Mouse (Mus musculus): ENCODE data around the gene Arl3. TPM values are rescaled to one million over a fixed set of nuclear protein-coding genes. Genes with fewer than 3 reads are reported as not detected.
A peak's percentile ranks its signal among the peaks of the same experiment; 100 is the strongest.

Gene Arl3
- polyA plus RNA-seq, 1 experiment: 216 TPM

GRCm38 (mm10) chr19:46514387-46514786 lies 58.6 kb downstream of the Arl3 start:
- TF ChIP-seq CTCF (IDR thresholded peaks at IDR 0.05; ENCODE audit: extremely low read depth, insufficient read depth, low read length): no peak
- no peak for TF ChIP-seq POLR2A (IDR thresholded peaks at IDR 0.05; ENCODE audit: extremely low read depth, insufficient read depth, low read length)
- H3K4me3 ChIP-seq (ENCODE audit: insufficient read depth, low read length): no peak overlapping the region
- no peak overlapping the region for H3K27ac ChIP-seq (ENCODE audit: insufficient read depth, low read length)
- H3K4me1 ChIP-seq (ENCODE audit: control insufficient read depth, insufficient read depth, low read length): no peaks in the 10 kb centered on the region; the same call in none of the 2 replicates

DNA sequence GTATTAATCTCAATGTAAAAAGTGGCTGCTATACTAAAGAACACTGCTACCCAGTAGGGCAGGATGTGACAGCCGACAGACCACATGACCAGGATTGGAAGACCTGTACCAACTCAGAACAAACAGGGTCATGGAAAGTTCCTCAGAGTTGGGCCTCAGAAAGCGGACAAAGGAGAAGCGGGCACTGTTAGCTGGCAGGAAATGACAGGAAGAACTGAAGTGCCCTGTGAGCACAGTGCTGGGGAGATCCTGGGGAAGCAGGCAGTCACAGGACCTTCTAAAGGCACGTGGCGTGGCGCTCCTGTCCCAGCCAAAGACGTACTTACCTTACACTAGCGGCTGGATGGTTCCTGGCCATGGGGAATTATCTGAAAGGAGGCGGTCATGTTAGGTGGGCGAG lies 61.7 kb downstream of the Arl3 start:
- Histone ChIP-seq H3K27ac (ENCODE audit: insufficient read depth, low read length) (peak overlapping the region; percentile 76), H3K4me1 (ENCODE audit: control insufficient read depth, insufficient read depth, low read length) (peaks cover 13% of the 10 kb centered on the region), H3K4me3 (ENCODE audit: insufficient read depth, low read length) (no peak overlapping the region)
- TF ChIP-seq POLR2A (IDR thresholded peaks at IDR 0.05; ENCODE audit: extremely low read depth, insufficient read depth, low read length): no peak
- TF ChIP-seq CTCF (IDR thresholded peaks at IDR 0.05; ENCODE audit: extremely low read depth, insufficient read depth, low read length): no peak

GRCm38 (mm10) chr19:46510824-46511223 lies 62.2 kb downstream of the Arl3 start:
- Histone ChIP-seq H3K27ac (ENCODE audit: insufficient read depth, low read length) (peak overlapping the region; percentile 69; the same call in 1 of the 2 replicates), H3K4me1 (ENCODE audit: control insufficient read depth, insufficient read depth, low read length) (peaks cover 16% of the 10 kb centered on the region), H3K4me3 (ENCODE audit: insufficient read depth, low read length) (no peak overlapping the region)
- peak; percentile 43 for TF ChIP-seq CTCF (IDR thresholded peaks at IDR 0.05; ENCODE audit: extremely low read depth, insufficient read depth, low read length)
- no peak for TF ChIP-seq POLR2A (IDR thresholded peaks at IDR 0.05; ENCODE audit: extremely low read depth, insufficient read depth, low read length)

DNA sequence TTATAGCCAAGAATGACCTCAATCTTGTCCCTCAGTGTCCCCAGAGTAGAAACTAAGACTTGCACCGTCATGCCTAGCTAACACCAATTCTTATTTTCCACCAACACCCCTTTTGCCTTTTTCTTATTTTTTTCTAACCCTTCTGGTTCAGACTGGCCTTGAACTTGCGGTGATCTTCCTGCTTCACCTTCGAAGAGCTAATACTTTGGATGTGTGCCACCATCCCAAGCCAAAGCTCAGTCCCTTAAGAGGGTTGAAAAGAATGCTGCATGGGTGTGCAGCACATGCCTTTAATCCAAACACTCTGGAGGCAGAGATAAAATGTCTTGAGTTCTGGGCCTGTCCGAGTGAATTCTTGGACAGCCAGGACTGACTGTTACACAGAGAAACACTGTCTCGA lies 62.6 kb downstream of the Arl3 start:
- peaks cover 18% of the 10 kb centered on the region for H3K4me1 ChIP-seq (ENCODE audit: control insufficient read depth, insufficient read depth, low read length)
- H3K4me3 ChIP-seq (ENCODE audit: insufficient read depth, low read length): no peak overlapping the region
- no peak overlapping the region for H3K27ac ChIP-seq (ENCODE audit: insufficient read depth, low read length)
- no peak for TF ChIP-seq POLR2A (IDR thresholded peaks at IDR 0.05; ENCODE audit: extremely low read depth, insufficient read depth, low read length)
- TF ChIP-seq CTCF (IDR thresholded peaks at IDR 0.05; ENCODE audit: extremely low read depth, insufficient read depth, low read length): no peak

GRCm38 (mm10) chr19:46509736-46510135 lies 63.3 kb downstream of the Arl3 start:
- Histone ChIP-seq H3K27ac (ENCODE audit: insufficient read depth, low read length) (no peak overlapping the region), H3K4me3 (ENCODE audit: insufficient read depth, low read length) (no peak overlapping the region), H3K4me1 (ENCODE audit: control insufficient read depth, insufficient read depth, low read length) (peaks cover 21% of the 10 kb centered on the region)
- no peak for TF ChIP-seq POLR2A (IDR thresholded peaks at IDR 0.05; ENCODE audit: extremely low read depth, insufficient read depth, low read length)
- no peak for TF ChIP-seq CTCF (IDR thresholded peaks at IDR 0.05; ENCODE audit: extremely low read depth, insufficient read depth, low read length)

- no peak for TF ChIP-seq POLR2A (IDR thresholded peaks at IDR 0.05; ENCODE audit: extremely low read depth, insufficient read depth, low read length)
- no peak for TF ChIP-seq CTCF (IDR thresholded peaks at IDR 0.05; ENCODE audit: extremely low read depth, insufficient read depth, low read length)
- no peak overlapping the region for H3K27ac ChIP-seq (ENCODE audit: insufficient read depth, low read length)
- H3K4me1 ChIP-seq (ENCODE audit: control insufficient read depth, insufficient read depth, low read length): peaks cover 21% of the 10 kb centered on the region
- H3K4me3 ChIP-seq (ENCODE audit: insufficient read depth, low read length): no peak overlapping the region
These were observed 63.8 kb downstream of the Arl3 start for GRCm38 (mm10) chr19:46509202-46509601.

DNA sequence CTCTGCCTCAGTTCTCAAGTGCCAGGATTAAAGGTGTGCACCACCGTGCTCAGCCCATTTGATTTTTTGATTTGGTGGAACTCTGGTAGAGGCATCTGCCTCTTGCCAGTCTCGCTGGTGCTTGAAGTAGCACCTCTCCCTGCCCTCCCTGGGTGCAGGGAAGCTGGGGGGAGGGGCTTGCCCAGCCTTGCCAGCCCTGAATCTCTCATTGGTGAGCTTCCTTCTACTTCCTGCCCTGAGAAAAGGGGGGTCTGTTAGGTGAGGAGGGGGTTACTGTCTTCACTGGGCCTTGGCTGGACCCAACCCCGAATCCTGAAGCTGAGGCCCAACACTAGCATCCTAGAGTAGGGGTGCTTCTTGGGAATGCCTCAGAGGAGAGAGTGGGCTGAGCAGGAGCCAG lies 64.3 kb downstream of the Arl3 start:
- H3K4me3 ChIP-seq (ENCODE audit: insufficient read depth, low read length): no peak overlapping the region
- TF ChIP-seq POLR2A (IDR thresholded peaks at IDR 0.05; ENCODE audit: extremely low read depth, insufficient read depth, low read length) (no peak), CTCF (IDR thresholded peaks at IDR 0.05; ENCODE audit: extremely low read depth, insufficient read depth, low read length) (no peak)
- H3K4me1 ChIP-seq (ENCODE audit: control insufficient read depth, insufficient read depth, low read length): peaks cover 21% of the 10 kb centered on the region
- 0 out of 2 replicates have a peak overlapping the region, but pooled peaks have one; percentile 8 for H3K27ac ChIP-seq (ENCODE audit: insufficient read depth, low read length)

- H3K4me3 ChIP-seq (ENCODE audit: insufficient read depth, low read length): no peak overlapping the region
- no peak overlapping the region; the same call in 1 of the 2 replicates for H3K27ac ChIP-seq (ENCODE audit: insufficient read depth, low read length)
- peaks cover 21% of the 10 kb centered on the region for H3K4me1 ChIP-seq (ENCODE audit: control insufficient read depth, insufficient read depth, low read length)
- TF ChIP-seq CTCF (IDR thresholded peaks at IDR 0.05; ENCODE audit: extremely low read depth, insufficient read depth, low read length) (no peak), POLR2A (IDR thresholded peaks at IDR 0.05; ENCODE audit: extremely low read depth, insufficient read depth, low read length) (no peak)
These were observed 65.2 kb downstream of the Arl3 start for GRCm38 (mm10) chr19:46507806-46508205.

GRCm38 (mm10) chr19:46507181-46507581 lies 65.8 kb downstream of the Arl3 start:
- Histone ChIP-seq H3K4me1 (ENCODE audit: control insufficient read depth, insufficient read depth, low read length) (peaks cover 21% of the 10 kb centered on the region), H3K4me3 (ENCODE audit: insufficient read depth, low read length) (no peak overlapping the region), H3K27ac (ENCODE audit: insufficient read depth, low read length) (peak overlapping the region; percentile 39; the same call in 1 of the 2 replicates)
- no peak for TF ChIP-seq POLR2A (IDR thresholded peaks at IDR 0.05; ENCODE audit: extremely low read depth, insufficient read depth, low read length)
- TF ChIP-seq CTCF (IDR thresholded peaks at IDR 0.05; ENCODE audit: extremely low read depth, insufficient read depth, low read length): no peak

DNA sequence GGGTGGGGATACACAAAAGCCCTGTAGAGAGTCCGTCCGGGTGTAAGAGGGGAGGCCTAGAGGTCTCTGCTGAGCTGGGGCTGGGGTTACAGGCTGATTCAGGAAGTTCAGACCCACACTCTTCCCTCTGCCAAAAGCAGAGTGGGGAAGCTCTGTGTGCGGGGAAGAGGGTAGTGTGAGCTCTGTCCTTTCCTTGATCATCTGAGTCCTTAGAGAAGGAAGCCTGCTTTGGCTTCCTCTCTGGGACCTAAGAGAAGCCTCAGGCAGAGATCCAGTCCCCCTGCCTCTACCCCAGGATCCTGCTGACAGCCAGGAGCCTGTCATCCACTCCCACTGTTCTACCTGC lies 66.7 kb downstream of the Arl3 start:
- Histone ChIP-seq H3K27ac (ENCODE audit: insufficient read depth, low read length) (no peak overlapping the region), H3K4me1 (ENCODE audit: control insufficient read depth, insufficient read depth, low read length) (peaks cover 21% of the 10 kb centered on the region), H3K4me3 (ENCODE audit: insufficient read depth, low read length) (peak overlapping the region; percentile 5; the same call in 1 of the 2 replicates)
- TF ChIP-seq CTCF (IDR thresholded peaks at IDR 0.05; ENCODE audit: extremely low read depth, insufficient read depth, low read length) (no peak), POLR2A (IDR thresholded peaks at IDR 0.05; ENCODE audit: extremely low read depth, insufficient read depth, low read length) (no peak)
